Mouse (Mus musculus) frontal cortex, postnatal 10 days (tissue): ENCODE measurements around the gene 6430628N08Rik.

ENCODE experiments used
- DNase-seq, 2 experiments: peaks; one replicate each; pipeline ENCODE4 v3.0.0; 2022; ENCODE audit warnings: low spot score in 2 of 2, mixed read lengths in 1 of 2

Gene 6430628N08Rik

GRCm38 (mm10) chr4:115886875-115887274 is 3.6 kb upstream of the 6430628N08Rik start:
- no peak for DNase-seq

GRCm38 (mm10) chr4:115890066-115890465 is 399 bp upstream of the 6430628N08Rik start:
- no peak for DNase-seq

DNA sequence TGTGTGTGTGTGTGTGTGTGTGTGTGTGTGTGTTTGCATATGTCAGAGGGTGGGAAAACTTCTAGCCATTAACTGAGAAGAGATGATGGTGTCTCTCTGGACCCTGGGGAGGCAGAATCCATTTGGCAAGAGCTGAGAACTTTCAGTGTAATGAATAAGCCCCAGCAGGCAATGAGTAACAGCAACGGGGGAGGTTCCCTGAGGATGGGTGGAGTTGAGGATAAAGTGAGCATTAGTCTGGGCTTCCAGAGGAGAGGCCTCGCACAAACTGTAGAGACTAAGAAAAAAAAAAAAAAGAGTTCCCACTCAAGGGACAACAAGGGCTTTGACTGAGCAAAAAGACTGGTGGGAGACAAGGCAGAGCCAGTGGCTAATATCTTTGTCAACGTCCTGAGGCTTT is 3.8 kb downstream of the 6430628N08Rik start:
- no peak for DNase-seq

GRCm38 (mm10) chr4:115897901-115898631 is 7.6 kb downstream of the 6430628N08Rik start:
- DNase-seq, result peak in 1 of 2 experiments; percentile 25

GRCm38 (mm10) chr4:115902816-115903215 is 12.4 kb downstream of the 6430628N08Rik start:
- peak in 1 of 2 experiments; percentile 81 for DNase-seq

GRCm38 (mm10) chr4:115904375-115904774 is 13.9 kb downstream of the 6430628N08Rik start:
- no peak for DNase-seq

DNA sequence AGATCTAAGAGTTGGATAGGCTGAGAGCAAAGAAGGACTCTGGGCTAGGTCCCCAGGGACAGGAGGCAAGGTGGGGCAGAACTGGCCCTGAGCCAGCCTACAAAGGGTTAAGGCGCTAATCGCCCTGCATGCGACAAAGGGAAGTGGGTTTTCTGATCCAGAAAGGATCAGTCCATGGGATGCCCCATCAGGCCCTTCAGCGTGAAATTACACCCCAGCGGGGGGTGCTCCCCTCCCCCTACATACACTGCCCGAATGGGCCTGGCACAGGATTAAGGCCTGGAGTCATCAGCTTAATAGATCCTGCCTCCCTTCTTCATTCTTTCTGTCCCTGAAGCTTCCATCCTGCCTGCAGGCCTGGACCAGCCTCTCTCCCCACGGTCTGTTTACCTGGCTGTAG is 15.2 kb downstream of the 6430628N08Rik start:
- no peak for DNase-seq

GRCm38 (mm10) chr4:115906791-115907190 is 16.3 kb downstream of the 6430628N08Rik start:
- DNase-seq, result no peak

- no peak for DNase-seq
These were observed 17.5 kb downstream of the 6430628N08Rik start for GRCm38 (mm10) chr4:115907994-115908393.

- no peak for DNase-seq
These were observed 18.2 kb downstream of the 6430628N08Rik start for GRCm38 (mm10) chr4:115908641-115909040.

DNA sequence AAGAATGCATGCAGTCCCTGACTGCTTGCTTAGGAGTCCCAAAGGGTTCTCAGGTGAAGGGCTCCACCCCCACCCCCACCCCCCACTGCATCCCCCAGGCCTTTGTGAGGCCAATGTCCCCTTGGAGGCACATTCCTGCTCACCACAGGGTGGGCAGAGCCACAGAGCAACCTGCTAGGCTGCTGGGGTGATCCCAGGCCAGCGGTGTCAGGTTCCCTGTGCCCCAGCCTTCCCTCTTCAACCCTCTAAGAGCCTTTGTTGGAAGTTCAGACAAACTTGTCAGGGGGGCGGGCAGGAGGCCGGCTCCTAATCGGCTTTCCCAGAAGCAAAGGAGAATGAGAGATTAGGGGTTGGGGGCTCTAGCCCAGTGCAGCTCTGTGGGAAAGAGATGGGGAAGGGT is 21.1 kb downstream of the 6430628N08Rik start:
- DNase-seq, result no peak

- DNase-seq, result no peak
These were observed 29.4 kb downstream of the 6430628N08Rik start for GRCm38 (mm10) chr4:115919911-115920310.

DNA sequence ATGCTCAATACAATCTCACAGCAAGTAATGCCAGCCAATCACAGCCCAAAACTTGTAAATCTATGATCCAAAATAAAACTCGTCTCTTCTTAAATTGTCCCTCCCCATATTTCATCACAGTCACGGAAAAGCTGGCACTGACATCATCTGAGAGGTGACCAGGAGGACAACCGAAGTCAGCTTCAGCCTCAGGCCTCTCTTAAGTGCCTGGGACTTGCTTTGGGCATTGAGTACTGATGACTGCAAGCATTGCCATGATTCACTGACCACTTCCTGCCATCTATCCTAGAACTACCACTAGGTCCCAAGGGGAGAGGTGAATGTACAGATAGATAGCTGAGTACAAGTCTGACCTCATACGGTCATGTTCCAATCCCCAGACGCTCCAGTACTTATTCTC is 32.2 kb downstream of the 6430628N08Rik start:
- DNase-seq, result no peak

DNA sequence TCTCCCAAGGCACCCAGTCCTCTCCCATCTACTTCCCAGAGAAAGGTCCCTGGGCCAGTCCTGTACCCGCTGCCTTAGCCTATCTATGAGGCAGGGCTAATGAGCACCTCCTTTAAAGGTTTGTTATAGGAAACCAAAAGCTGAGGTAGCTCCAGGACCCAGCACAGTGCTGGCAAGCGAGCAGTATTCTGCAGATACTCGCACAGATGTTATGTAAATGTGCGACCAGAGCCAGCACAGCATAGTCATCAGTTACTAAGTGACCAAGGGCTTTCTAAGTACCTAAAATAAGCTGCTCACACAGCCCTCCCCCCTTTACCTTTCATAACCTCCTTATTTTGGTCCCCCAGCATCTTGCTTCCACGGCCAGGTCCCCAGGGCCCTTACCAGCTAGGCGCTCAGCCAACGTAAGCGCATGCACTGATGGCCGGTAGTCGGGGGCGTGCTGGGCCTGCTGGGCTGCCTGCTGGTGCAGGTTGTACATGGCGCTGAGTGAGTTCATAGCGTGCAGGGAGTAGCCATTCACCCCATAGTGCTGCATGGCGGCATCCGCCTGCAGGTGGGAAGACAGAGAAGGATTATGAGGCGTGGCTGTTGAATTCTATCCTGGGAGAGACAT is 32.9 kb downstream of the 6430628N08Rik start:
- DNase-seq, result no peak

- DNase-seq, result no peak
These were observed 37.2 kb downstream of the 6430628N08Rik start for GRCm38 (mm10) chr4:115927637-115928036.

DNA sequence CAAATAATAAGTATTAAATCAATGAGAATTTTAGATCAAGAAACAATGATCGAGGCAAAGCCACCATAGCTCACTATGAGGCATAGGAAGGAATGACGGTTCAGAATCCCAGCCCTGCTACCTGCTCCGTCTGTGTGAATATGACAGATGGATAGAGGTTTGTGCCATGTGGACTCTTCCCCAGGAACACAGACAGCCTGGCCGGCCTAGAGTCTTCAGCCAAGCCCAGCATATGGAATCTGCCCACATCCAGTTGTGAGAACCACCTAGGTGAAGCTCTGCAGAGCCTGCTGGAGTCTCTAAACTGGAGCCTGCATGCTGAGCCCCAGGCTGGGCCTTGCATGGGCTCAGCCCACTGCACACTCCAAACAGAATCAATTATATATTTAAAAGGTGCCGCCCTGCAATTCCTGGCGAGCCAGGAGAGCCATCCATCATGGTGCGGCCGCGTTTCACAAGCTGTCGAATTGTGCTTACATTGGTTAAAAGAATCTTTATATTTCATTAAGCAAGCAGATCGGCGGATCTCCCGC is 41.2 kb downstream of the 6430628N08Rik start:
- DNase-seq, result no peak

DNA sequence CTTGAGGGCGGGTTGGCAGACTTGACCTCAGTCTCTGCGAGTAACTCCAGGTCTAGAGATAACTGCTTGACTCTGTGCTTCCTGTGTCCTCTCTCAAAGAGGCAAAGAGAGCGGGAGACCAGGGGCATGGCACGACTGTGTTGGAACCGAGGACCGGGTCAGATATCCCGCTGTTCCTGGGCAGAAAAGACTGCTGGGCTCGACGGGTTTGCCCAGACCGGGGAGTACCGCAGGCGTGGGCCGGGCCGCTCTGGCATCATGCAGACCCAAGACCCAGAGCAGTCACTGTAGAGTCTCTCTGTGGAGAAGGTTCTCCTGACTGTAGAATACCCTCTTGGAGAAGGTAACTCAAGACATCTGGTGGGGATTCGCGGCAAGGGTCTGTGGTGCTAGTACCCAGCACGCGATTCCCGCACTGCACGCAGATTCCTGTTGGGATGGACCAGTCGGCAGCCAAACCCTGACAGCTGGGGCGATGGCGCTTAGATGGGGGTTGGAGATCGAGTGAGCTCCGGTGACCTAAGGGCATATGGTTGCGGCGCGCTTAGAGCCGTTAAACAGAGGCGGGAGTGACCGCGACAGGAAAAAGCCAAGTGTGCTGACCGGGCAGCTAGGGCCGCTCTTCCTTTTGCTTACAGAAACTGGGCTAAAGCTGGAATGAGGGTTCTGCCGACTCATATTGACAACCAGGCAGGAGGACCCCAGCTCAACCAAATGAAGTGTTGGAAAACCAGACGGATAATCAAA is 45.5 kb downstream of the 6430628N08Rik start:
- no peak for DNase-seq

- no peak for DNase-seq
These were observed 46.2 kb downstream of the 6430628N08Rik start for GRCm38 (mm10) chr4:115936646-115937045.

- DNase-seq, result no peak
These were observed 46.9 kb downstream of the 6430628N08Rik start for GRCm38 (mm10) chr4:115937061-115937976.

GRCm38 (mm10) chr4:115938276-115939160 is 48.1 kb downstream of the 6430628N08Rik start:
- peak in 1 of 2 experiments; percentile 33 for DNase-seq
